Mouse (Mus musculus) olfactory bulb, adult 2 months (tissue): Measurements from ENCODE around the gene Il2.

Experiments
- CTCF ChIP-seq: fragments of 200-500 bp; IDR thresholded peaks from 2 replicates; pipeline ENCODE4 v1.5.1; 2012; ENCODE audit warnings: low read depth, mild to moderate bottlenecking, low read length, moderate library complexity; ENCODE audit not compliant: insufficient read depth
- POLR2A ChIP-seq: fragments of 200-500 bp; IDR thresholded peaks from 2 replicates; pipeline ENCODE4 v1.6.1; 2012; ENCODE audit warnings: mild to moderate bottlenecking, low read depth, low read length, moderate library complexity; ENCODE audit not compliant: insufficient read depth

DNA sequence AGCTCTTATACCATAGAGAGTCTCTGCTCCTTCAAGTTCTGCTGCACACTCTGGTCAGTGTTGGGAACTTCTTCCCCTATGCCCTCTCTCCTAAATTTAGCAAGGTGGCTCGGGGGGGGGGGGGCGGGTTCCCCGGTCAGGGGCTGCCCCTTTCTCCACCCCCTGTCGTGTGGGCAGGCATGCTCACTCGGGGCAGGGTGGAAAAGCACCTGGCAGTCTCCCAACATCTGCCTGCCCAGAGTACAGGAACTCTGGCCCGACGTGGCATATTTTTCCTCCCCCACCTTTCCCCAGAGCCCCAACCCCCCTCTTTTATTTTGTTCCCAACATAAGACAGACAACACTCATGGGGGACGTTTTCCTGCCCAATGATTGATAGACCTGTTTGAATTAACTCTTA lies 20.6 kb upstream of the Il2 start:
- TF ChIP-seq POLR2A (no peak), CTCF (no peak)
